Mouse (Mus musculus) stomach, postnatal 0 days (tissue): ENCODE results near the gene Trafd1.

Experiments
- CTCF ChIP-seq: IDR thresholded peaks from 2 replicates; pipeline ENCODE4 v1.5.1; 2016; ENCODE audit warnings: antibody characterized with exemption, low read depth, mild to moderate bottlenecking, moderate library complexity
- EP300 ChIP-seq: optimal IDR thresholded peaks from 2 replicates; pipeline ENCODE3; 2016; ENCODE audit warnings: antibody characterized with exemption

GRCm38 (mm10) chr5:121363441-121363840, 22.0 kb downstream of the Trafd1 start:
- no peak for TF ChIP-seq CTCF
- no peak for TF ChIP-seq EP300
